Mouse (Mus musculus) testis, adult 2 months (tissue): ENCODE data around the gene Rnf220.

Source experiments
- CTCF ChIP-seq: fragments of 200-500 bp; IDR thresholded peaks from 2 replicates; pipeline ENCODE4 v1.5.1; 2012; ENCODE audit warnings: low read depth, mild to moderate bottlenecking, inconsistent platforms, low read length, moderate library complexity; ENCODE audit not compliant: control insufficient read depth, insufficient read depth, insufficient replicate concordance
- POLR2A ChIP-seq: fragments of 200-500 bp; IDR thresholded peaks from 2 replicates; pipeline ENCODE4 v1.6.1; 2012; ENCODE audit warnings: low read depth, mild to moderate bottlenecking, inconsistent platforms, low read length, moderate library complexity; ENCODE audit not compliant: control insufficient read depth

DNA sequence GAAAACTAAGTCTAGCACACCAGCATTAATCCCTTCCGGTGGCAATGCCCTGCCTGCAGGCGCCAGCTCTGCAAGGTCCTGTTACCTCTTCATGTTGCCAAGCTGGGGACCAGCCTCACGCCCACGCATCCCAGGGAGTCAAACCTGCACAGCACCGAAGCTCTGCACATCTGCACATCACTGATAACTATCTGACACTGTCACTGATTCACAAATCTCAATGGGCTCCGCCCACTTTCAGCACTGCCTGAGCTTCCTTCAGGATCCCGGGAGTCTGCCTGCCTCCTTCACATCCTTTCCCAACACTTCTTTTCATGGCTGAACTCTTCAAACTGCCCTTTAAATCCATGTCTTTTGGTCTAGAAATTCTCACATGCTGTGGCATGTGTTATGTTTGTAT is 138.9 kb downstream of the Rnf220 start:
- TF ChIP-seq POLR2A (no peak), CTCF (no peak)
